Mouse (Mus musculus) limb, embryonic 10.5 days (tissue): ENCODE measurements around the gene Actn1. TPM values are rescaled to one million over a fixed set of nuclear protein-coding genes. Genes with fewer than 3 reads are reported as not detected.

Experiments
- DNase-seq: peaks from one replicate; pipeline ENCODE4 v3.0.0-alpha.2; 2017; ENCODE audit warnings: low spot score
- H3K27ac ChIP-seq: fragments of 300-500 bp; sonication (generic); 2 replicates; pipeline ENCODE4 v1.5.1; 2016; ENCODE audit warnings: mild to moderate bottlenecking
- H3K27me3 ChIP-seq: fragments of 300-500 bp; sonication (generic); 2 replicates; pipeline ENCODE4 v1.6.1; 2016; ENCODE audit warnings: low read depth, mild to moderate bottlenecking; ENCODE audit not compliant: poor library complexity, severe bottlenecking
- H3K36me3 ChIP-seq: fragments of 300-500 bp; sonication (generic); 2 replicates; pipeline ENCODE4 v1.6.1; 2016; ENCODE audit warnings: mild to moderate bottlenecking, moderate library complexity
- H3K4me1 ChIP-seq: fragments of 300-500 bp; sonication (generic); 2 replicates; pipeline ENCODE4 v1.6.1; 2016
- H3K4me3 ChIP-seq: fragments of 300-500 bp; sonication (generic); 2 replicates; pipeline ENCODE4 v1.5.1; 2016; ENCODE audit warnings: mild to moderate bottlenecking, moderate library complexity
- H3K9me3 ChIP-seq: fragments of 300-500 bp; sonication (generic); replicated peaks from 2 replicates; pipeline ENCODE4 v1.6.1; 2016; ENCODE audit warnings: mild to moderate bottlenecking
- whole genome bisulfite sequencing: fragments of 180-500 bp; shearing (Covaris S2); methylation state at CpG from one replicate; pipeline ENCODE4 v1.1.7; 2016; 5-methylcytosine and 5-hydroxymethylcytosine counted together
- polyA plus RNA-seq: library from polyadenylated mRNA; unstranded; fragments of >200 nt; fragmentation: Nextera tagmentation; extraction: Ambion mirVana; gene quantifications from 2 replicates; pipeline ENCODE4 v1.2.1, GENCODE M21; 2016

The Actn1 gene
- polyA plus RNA-seq, 1 experiment from 2014 or later: 48.6 TPM

- Histone ChIP-seq H3K4me3 (no peak overlapping the region), H3K9me3 (no peaks in the 10 kb centered on the region), H3K27me3 (no peaks in the 10 kb centered on the region), H3K27ac (no peak overlapping the region), H3K36me3 (no peaks in the 10 kb centered on the region), H3K4me1 (peaks cover 8% of the 10 kb centered on the region; the same call in 1 of the 2 replicates)
- peak; percentile 66 for DNase-seq
- 50% methylated on average over 10 of the region's 10 CpGs for WGBS
Measured at GRCm38 (mm10) chr12:80153687-80154326, 106.4 kb downstream of the Actn1 start.

- 79% methylated on average over 6 of the region's 6 CpGs for WGBS
- Histone ChIP-seq H3K27me3 (no peaks in the 10 kb centered on the region), H3K36me3 (no peaks in the 10 kb centered on the region), H3K9me3 (no peaks in the 10 kb centered on the region), H3K4me1 (peaks cover 5% of the 10 kb centered on the region; the same call in 1 of the 2 replicates), H3K4me3 (no peak overlapping the region), H3K27ac (no peak overlapping the region)
- DNase-seq: no peak
Measured at GRCm38 (mm10) chr12:80153078-80153477, 107.1 kb downstream of the Actn1 start.

DNA sequence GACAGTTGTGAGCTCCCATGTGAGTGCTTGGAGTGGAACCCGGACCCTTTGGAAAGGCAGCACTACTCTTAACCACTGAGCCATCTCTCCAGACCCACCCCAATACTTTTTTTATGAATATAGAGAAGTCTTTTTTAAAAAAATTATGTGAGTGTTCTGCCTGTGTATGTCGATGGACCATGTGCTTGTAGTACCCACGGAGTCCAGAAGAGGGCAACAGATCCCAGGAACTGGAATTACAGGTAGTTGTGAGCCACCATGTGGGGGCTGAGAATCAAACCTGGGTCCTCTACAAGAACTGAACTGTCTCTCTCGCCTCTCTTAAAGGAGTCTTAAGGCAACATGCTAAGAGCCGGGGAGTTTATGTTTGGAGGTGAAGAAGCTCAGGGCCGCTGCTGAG, 108.3 kb downstream of the Actn1 start:
- no peak overlapping the region for H3K27ac ChIP-seq
- DNase-seq: no peak
- no peaks in the 10 kb centered on the region for H3K27me3 ChIP-seq
- H3K9me3 ChIP-seq: no peaks in the 10 kb centered on the region
- no peaks in the 10 kb centered on the region for H3K36me3 ChIP-seq
- H3K4me3 ChIP-seq: no peak overlapping the region
- 89% methylated on average over 6 of the region's 6 CpGs for WGBS
- peaks cover 13% of the 10 kb centered on the region for H3K4me1 ChIP-seq

DNA sequence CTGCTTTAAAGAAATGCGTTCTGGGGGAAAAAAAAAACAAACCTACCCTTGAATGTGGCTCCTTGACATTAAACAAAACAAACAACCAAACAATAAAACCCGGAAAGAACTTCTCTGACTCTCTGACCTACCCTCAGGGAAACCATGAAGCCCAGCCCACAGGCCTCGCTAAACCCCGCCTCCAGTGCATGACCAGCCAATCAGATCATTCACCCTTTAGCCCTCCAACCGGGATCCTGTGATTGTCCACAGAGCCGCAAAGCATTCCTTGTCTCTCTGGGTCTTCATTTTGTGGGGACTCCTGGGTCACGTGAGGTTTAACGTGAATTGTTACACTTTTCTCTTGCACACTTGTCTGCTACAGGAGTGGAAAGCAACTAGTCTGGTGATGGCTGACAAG, 109.5 kb downstream of the Actn1 start:
- H3K4me1 ChIP-seq: peaks cover 23% of the 10 kb centered on the region
- 29% methylated on average over 8 of the region's 8 CpGs for WGBS
- H3K4me3 ChIP-seq: peak overlapping the region; percentile 22; the same call in 1 of the 2 replicates
- H3K27ac ChIP-seq: peak overlapping the region; percentile 23; the same call in 1 of the 2 replicates
- H3K27me3 ChIP-seq: no peaks in the 10 kb centered on the region
- H3K36me3 ChIP-seq: no peaks in the 10 kb centered on the region
- DNase-seq: peak; percentile 51
- no peaks in the 10 kb centered on the region for H3K9me3 ChIP-seq

- DNase-seq: no peak
- Histone ChIP-seq H3K27ac (peak overlapping the region; percentile 62; the same call in 1 of the 2 replicates), H3K4me1 (peaks cover 23% of the 10 kb centered on the region), H3K27me3 (no peaks in the 10 kb centered on the region), H3K4me3 (no peak overlapping the region), H3K36me3 (no peaks in the 10 kb centered on the region), H3K9me3 (no peaks in the 10 kb centered on the region)
- WGBS: 88% methylated on average over 11 of the region's 11 CpGs
Measured at GRCm38 (mm10) chr12:80147563-80148214, 112.5 kb downstream of the Actn1 start.

DNA sequence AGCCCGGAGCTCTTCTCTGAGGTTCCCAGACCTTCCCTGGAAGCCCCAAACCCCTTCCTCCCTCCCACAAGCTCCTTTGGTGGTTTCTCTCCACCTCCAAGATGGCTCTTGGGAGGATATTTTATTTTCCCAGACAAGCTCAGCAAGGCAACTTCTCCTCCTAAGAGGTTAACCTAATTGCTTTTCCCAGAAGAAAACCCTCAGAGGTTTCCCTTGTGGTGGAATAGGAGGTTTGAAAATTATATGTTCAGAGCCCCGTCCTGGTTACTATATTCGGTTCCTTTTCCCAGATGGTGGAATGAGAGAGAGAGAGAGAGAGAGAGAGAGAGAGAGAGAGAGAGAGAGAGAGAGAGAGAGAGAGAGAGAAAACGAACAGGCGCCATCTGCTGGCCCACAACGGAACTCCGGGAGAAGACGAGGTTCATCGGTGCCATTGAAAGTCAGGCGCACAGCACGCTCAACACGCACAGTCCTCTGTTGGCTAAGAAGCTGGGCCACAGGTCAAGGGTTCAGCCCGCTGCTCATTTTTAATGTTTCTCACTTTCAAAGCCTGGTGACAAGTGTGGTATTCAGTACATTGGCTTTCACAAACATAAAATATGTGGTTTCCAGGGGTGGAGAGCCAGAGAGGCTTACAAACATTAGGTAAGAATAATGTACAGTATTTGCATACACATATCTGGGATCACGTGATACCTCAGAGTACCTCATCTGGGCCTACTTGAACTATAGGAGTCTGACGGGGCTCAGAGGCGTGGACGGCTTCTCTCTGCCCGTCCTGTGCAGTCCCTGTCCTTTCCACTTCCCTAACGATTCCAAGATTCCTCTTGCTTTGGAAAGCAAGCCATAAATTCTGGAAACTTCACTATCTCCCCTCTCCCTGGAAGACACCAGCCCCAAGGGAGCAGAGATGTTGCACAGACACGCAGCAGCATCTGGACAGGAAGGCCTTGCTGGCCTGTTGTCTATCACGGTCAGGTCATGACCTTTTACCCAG, 113.6 kb downstream of the Actn1 start:
- H3K27ac ChIP-seq: peak overlapping the region; percentile 62
- DNase-seq: peak; percentile 92
- no peaks in the 10 kb centered on the region for H3K27me3 ChIP-seq
- no peaks in the 10 kb centered on the region for H3K9me3 ChIP-seq
- peaks cover 25% of the 10 kb centered on the region for H3K4me1 ChIP-seq
- H3K4me3 ChIP-seq: no peak overlapping the region
- 30% methylated on average over 21 of the region's 21 CpGs for WGBS
- no peaks in the 10 kb centered on the region for H3K36me3 ChIP-seq

DNA sequence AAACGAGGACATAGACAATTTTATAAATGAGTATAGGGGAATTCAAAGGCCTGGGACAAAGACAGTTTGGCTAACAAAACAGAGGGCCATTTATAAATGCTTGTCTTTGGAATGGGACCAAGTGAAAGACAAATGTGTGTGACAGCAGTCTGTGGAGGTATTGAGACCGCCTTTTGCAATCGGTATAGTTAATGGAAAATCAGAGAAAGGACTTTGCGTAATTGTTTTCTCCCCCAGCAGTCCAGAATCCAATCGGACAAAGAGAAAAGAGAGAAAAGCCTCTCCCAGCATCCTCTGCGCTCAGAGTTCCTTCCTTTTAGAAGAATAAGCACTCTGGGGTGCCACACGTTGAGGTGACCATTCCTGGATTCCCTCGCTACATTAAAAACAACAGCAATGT, 114.8 kb downstream of the Actn1 start:
- no peak for DNase-seq
- H3K36me3 ChIP-seq: no peaks in the 10 kb centered on the region
- WGBS: 85% methylated on average over 8 of the region's 8 CpGs

GRCm38 (mm10) chr12:80144846-80145245, 115.3 kb downstream of the Actn1 start:
- no peak for DNase-seq
- Histone ChIP-seq H3K4me1 (peaks cover 26% of the 10 kb centered on the region), H3K36me3 (no peaks in the 10 kb centered on the region), H3K4me3 (no peak overlapping the region), H3K9me3 (no peaks in the 10 kb centered on the region), H3K27me3 (no peaks in the 10 kb centered on the region), H3K27ac (no peak overlapping the region)
- WGBS: 86% methylated on average over 3 of the region's 3 CpGs

More for the DNA sequence above, 114.8 kb downstream of the Actn1 start:
- H3K4me3 ChIP-seq: no peak overlapping the region
- peaks cover 26% of the 10 kb centered on the region for H3K4me1 ChIP-seq
- no peaks in the 10 kb centered on the region for H3K9me3 ChIP-seq
- H3K27ac ChIP-seq: no peak overlapping the region
- H3K27me3 ChIP-seq: no peaks in the 10 kb centered on the region

DNA sequence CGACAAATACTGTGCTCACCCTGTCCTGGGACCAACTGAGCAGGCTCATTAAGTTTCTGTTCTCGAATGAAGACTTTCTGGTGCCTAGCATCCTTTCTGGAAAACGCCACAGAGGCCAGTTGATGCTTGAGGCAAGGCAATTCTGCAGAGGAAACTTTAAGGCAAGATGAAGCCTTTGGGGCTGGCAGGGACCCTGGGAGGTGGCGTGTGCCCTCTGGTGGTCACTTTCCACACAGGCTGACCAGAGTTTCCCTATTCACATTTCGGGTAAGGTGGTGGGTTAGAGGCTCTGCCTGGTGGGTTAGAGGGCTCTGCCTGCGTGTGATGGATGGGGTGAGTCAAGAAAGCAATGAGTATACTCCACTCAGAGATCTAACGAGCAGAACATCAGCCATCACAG, 118.7 kb downstream of the Actn1 start:
- Histone ChIP-seq H3K9me3 (no peaks in the 10 kb centered on the region), H3K36me3 (no peaks in the 10 kb centered on the region), H3K27ac (0 out of 2 replicates have a peak overlapping the region, but pooled peaks have one; percentile 20), H3K27me3 (no peaks in the 10 kb centered on the region), H3K4me1 (peaks cover 21% of the 10 kb centered on the region), H3K4me3 (no peak overlapping the region)
- WGBS: 28% methylated on average over 7 of the region's 7 CpGs
- peak; percentile 87 for DNase-seq

DNA sequence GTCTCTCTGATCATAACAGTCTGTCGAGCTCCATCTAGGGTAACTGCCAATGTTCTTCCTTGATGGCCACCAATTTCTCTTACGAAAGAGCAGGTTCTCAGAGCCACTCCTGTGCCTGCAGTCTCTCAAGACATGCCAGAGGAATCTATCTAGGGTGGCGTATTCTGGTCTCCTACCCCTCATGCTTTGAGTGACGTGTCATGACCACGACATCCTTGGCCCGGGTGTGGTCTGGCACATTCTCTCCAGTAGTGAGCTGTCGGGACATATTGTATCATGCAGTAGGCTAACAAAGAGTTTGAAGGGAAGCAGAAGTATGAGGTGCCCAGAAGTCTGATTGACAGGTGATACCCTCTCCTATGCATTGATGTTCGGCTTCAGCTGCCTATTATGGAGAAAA, 119.2 kb downstream of the Actn1 start:
- WGBS: 89% methylated on average over 8 of the region's 8 CpGs

DNA sequence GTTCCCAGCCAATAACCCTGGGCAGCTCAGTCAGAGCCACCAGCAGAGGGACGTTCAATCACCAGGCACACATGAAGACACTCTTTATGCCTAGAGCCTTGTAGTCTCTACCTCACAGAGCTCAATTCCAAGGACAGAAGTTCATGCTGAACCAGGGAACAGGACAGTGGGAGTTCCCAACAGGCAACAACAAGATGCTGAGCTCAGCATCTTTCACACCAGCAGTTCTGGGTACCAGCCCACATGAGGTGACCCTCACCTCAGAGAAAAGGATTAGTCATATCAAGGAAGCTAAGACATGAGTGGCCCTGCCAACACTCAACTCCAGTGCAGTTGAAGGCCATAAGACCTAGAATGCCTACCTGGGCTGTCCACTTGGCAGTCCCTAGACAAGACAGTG, 122.4 kb downstream of the Actn1 start:
- H3K4me1 ChIP-seq: peaks cover 21% of the 10 kb centered on the region; the same call in 1 of the 2 replicates
- no peak overlapping the region for H3K27ac ChIP-seq
- no peak overlapping the region for H3K4me3 ChIP-seq
- H3K36me3 ChIP-seq: no peaks in the 10 kb centered on the region
- H3K9me3 ChIP-seq: no peaks in the 10 kb centered on the region
- whole genome bisulfite sequencing: 97% methylated on average over 1 of the region's 1 CpGs
- no peak for DNase-seq
- H3K27me3 ChIP-seq: no peaks in the 10 kb centered on the region

More for the DNA sequence above, 119.2 kb downstream of the Actn1 start:
- no peak for DNase-seq
- H3K4me1 ChIP-seq: peaks cover 16% of the 10 kb centered on the region; the same call in 1 of the 2 replicates
- 0 out of 2 replicates have a peak overlapping the region, but pooled peaks have one; percentile 20 for H3K27ac ChIP-seq
- H3K9me3 ChIP-seq: no peaks in the 10 kb centered on the region
- H3K4me3 ChIP-seq: no peak overlapping the region
- no peaks in the 10 kb centered on the region for H3K27me3 ChIP-seq
- no peaks in the 10 kb centered on the region for H3K36me3 ChIP-seq

DNA sequence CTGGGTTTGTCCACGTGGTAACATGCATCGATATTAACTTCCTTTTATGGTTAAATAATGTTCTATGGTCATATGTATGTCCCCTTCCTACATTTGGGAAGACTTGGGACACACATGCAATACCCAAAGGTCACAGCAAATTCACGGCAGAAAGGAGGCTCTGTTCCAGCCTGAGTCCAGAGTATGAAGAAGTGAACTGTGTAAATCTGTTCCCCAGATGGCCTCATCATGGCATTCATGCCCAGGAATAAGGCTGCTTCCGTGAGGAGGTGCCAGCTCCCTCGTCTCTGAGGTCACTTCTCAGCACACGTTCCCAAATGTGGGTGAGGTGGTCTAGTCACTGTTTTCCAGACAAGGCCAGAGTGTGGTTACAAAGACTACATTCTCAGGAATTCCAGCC, 122.9 kb downstream of the Actn1 start:
- H3K9me3 ChIP-seq: no peaks in the 10 kb centered on the region
- 83% methylated on average over 6 of the region's 6 CpGs for WGBS
- H3K27ac ChIP-seq: no peak overlapping the region
- no peak overlapping the region for H3K4me3 ChIP-seq
- DNase-seq: no peak
- H3K27me3 ChIP-seq: no peaks in the 10 kb centered on the region
- peaks cover 25% of the 10 kb centered on the region for H3K4me1 ChIP-seq
- no peaks in the 10 kb centered on the region for H3K36me3 ChIP-seq
